Mouse (Mus musculus) spleen, postnatal 36 days (tissue): ENCODE results near the gene Stambpl1.

ENCODE experiments used
- DNase-seq, 2 experiments: peaks; one replicate each; pipeline ENCODE4 v3.0.0; 2022; ENCODE audit warnings: low spot score in 2 of 2, mixed read lengths in 1 of 2

The Stambpl1 gene

DNA sequence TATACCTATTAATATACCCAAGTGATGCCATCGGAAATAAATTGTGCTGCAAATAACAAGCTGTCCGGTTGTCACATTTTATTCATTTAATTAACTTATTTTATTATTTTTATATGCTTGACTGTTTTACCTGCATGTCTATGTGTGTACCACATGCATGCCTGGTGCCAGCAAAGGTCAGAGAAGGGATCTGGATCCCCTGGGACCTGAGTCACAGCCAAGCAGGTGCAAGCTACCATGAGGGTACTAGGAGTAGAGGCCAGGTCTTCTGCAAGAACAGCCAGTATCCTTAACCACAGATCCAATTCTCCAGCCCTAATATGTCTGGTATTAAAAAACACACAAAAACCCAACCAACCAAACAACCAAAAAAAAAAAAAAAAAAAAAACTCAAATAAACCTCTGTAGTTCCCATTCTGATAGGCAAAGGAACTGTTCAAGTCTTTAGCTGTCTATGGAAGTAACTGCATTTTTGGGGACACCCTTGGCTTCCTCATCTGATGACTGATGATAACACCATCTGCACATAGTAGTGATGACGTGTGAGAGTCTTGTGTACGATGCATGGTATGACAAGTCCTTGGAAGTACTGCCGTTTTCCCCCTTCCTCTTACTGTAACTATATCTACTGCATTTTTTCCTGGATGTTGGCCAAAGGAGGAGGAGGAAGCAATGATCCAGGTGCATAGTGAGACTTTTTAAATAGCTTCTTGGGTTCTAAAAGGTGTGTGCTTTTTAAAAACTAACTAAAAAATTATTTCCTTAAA is 48.4 kb downstream of the Stambpl1 start:
- no peak for DNase-seq

DNA sequence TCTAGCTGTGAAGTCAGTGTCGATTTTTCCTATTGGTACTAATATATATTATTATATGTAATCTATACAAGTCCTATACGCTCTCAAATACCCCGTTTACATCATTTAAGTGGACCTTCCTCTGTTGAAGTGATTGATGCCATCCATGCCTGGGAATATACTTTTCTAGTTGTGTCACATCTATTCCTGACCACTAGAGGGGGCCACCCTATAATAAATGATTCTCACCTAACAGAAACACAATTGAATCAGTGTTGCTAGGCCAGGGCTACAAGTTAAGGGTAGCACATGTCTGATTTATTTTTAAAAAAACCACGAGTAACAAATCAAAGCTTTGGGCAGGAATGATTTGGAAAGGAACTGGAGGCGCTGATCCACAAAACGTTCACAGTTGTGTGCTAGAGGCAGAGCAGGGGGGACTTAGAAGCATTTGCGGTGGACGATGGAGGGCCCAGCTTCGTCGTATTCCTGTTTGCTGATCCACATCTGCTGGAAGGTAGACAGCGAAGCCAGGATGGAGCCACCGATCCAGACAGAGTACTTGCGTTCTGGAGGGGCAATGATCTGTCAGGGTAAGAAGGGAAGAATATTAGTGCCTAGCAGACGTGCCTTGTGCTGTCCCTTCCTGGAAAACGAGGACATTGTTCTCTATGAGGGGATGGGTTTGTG is 49.4 kb downstream of the Stambpl1 start:
- peak; percentile 21 to 41 for DNase-seq

- no peak for DNase-seq
Measured at GRCm38 (mm10) chr19:34242925-34243324, 50.9 kb downstream of the Stambpl1 start.

GRCm38 (mm10) chr19:34244056-34244455 is 52.0 kb downstream of the Stambpl1 start:
- peak; percentile 39 to 66 for DNase-seq

- DNase-seq, result peak in 1 of 2 experiments; percentile 11
Measured at GRCm38 (mm10) chr19:34248558-34248957, 56.5 kb downstream of the Stambpl1 start.

- DNase-seq, result no peak
Measured at GRCm38 (mm10) chr19:34250621-34251020, 58.6 kb downstream of the Stambpl1 start.

- DNase-seq, result no peak
Measured at GRCm38 (mm10) chr19:34251900-34252299, 59.9 kb downstream of the Stambpl1 start.

GRCm38 (mm10) chr19:34252450-34252849 is 60.4 kb downstream of the Stambpl1 start:
- no peak for DNase-seq

DNA sequence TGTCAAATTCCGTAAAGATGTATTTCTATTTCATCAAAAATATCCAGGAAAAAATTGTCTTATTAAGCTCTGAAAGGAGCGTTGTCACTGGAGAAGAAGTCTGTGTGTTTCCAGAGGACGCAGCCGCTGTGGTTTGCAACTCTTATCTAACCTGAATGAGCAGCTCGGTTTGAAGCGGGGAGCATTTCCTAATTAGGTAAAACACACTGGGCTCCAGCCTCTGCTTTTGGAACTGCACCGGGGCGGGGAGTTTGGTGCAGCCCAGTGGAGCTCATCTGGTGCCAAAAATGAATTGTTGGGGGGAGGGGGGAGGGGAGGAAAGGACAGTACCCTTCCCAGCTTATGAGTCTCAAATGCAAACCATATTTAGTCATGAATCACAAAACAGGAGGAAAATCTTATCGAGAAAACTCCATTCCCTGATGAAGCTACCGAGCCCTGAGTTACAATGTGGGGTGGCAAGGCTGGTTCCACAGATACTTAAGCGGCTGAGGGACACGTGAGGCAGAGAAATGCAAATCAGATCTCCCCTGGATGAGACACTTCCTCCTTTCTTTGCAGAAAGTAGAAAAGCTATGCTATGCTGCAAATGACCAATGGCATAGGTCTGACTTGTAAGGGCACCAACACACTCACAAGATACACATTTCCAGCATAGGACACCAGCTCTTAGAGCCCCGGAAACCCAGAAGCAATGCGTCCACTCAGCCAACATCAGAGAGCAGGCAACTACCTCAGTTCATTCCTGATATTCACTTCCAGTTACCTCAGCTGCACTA is 62.3 kb downstream of the Stambpl1 start:
- peak; percentile 65 to 73 for DNase-seq

GRCm38 (mm10) chr19:34254880-34255681 is 63.1 kb downstream of the Stambpl1 start, which contains the start of gene Acta2:
Gene Acta2, minus strand, starts transcription at chr19:34255590.
- DNase-seq, result no peak

DNA sequence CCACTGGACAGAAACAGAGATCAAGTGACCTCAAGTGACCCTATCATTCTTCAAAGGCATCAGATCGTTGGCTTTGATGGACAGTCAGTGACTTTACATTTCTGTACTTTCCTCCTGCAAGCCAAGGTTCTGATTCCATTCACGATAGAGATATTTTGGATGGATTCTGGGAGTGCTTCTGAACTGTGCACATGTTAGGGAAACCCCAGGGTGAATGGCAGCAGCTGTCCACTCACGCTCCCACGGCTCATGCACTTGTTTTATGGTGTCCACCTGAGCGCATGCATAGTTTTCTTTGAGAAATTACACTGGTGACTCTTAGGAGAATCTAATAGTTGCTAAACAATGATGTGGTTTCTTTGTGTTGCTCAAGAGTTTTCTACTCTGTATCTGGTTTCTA is 64.1 kb downstream of the Stambpl1 start:
- no peak for DNase-seq

DNA sequence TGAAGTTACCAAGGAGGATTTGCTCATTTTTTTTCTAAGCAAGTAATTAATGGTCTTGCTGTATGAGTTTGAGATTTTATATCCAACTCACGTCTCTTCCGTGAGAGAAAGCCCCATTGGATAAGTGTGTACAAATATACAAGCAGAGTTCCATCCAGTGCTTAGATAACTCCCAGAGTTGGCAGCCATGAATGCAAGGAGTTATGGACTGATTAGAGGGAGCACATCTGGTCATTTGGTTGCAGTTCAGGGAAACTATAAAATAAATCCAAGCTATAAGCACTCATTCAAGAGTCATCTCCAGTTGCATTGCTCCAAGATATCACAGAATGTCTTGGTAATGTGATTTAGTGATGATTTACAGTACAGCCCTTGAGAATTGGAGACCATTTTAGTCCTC is 64.9 kb downstream of the Stambpl1 start:
- no peak for DNase-seq

DNA sequence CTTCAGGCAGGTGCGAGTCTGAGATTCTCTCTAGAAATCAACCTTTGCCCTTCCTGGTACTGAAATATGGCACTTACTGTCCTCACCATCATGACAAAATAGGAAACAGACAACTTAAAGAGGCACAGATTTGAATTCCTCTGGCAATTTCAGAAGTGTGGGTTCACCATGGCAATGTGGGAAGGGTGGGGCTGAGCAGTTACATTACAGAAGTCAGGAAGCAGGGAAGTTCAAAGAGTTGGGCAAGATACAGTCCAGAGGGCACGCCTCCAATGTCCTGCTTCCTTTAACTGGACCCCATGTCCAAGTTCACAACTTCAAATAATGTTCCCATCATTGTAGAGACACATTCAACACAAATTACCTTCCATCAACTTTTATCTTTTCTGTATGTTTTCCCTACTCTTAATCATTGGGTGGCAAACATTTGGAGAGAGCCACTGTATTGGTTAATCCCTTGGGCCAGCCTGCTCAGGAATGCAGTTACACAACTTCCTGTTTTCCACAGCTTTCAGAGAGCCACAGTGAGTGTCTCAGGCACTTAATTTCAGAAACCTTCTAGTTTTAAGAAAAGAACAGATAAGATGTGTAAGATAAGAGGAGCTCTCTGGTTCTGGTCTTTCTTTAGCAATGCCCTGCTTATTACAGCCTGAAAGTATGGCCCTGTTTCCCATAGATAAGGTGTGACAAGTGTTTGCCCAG is 70.4 kb downstream of the Stambpl1 start:
- DNase-seq, result no peak

- DNase-seq, result no peak
Measured at GRCm38 (mm10) chr19:34265604-34266193, 73.7 kb downstream of the Stambpl1 start.

DNA sequence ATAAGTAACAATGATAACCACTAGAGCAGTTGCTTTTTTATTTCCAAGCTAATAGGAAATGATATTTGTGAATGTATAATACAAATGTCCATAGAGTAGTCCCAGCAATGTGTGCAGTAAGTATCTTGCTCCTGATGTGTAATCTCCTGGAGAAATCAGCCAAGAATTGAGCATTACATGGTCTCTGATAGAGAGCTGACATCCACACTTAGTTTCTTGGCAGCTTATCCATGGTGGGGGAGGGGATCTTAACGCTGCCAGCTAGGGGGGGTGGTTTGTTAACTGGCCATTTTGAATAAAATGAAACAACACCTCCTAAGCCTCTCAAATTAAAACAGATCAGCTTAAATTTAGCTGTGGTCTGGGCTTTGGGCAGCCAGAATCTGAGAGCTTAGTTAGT is 77.0 kb downstream of the Stambpl1 start:
- DNase-seq, result no peak

DNA sequence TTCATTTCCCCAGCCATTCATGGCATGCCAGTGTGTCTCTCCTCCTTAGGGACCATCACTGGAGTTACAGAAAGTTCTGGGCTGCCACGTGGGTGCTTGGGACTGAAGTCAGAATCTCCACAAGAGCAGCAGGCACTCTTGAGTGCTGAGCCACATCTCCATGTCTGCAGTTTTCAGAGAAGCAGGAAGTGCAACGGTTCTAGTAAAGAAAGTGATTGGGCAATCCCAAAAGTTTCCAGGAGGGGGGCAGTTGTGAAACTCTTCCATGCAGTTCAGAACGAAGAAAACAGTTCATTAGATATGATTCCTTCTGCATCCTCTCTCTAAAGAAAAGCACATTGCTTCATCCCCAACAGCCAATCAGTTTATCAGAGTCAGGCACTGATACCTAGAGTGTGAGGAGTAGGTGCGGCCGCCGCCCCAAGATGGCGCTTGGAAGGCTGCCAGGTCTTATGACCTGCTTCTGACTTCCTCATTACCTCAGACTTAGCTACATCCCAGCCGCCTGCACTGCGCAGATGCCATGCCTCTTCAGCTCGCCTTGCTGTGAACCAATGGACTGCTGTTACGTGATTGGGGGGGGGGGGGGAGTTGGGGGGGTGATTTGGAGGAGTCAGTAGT is 78.2 kb downstream of the Stambpl1 start:
- DNase-seq, result peak in 1 of 2 experiments; percentile 11

GRCm38 (mm10) chr19:34270824-34271464 is 78.9 kb downstream of the Stambpl1 start:
- DNase-seq, result no peak

DNA sequence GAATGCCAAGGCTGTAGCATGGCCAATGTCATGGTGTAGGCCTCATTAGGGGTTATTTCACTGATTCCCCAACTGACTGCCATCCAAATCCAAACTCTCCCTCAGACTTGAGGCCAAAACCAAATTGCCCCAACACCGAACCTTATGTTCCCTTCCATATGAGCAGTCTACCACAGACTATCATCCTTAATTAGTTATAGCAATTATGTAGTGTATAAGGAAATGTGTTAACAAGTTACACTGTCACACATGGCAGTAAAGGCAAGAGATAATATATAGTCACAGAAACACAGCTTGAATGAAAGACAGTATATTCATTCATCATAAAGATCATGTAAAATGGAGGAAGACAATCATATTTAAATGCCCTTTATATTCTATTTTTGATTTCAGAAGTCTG is 81.0 kb downstream of the Stambpl1 start:
- no peak for DNase-seq

- DNase-seq, result no peak
Measured at GRCm38 (mm10) chr19:34278078-34278477, 86.0 kb downstream of the Stambpl1 start.

DNA sequence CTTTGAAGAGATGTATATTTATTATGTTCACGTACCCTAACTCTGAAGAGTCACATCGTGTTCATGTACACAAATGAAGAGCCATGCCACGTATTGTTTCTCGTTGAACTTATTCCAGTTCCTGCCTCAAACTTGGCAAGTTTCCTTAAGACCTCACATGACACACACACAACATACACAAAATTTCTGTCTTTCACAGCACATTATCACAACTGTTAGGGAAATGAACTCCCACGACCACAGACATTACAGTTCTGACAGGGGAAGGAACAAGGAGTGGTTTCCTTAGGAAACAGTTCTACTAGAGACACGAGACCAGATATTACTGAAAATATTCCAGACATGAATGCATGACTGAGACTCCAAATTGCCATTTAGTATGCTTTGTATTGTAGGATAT is 91.6 kb downstream of the Stambpl1 start:
- no peak for DNase-seq
